ENCODE assay signal across 10 mouse cellular contexts in genomic region chr12:28636543-28636942, GRCm38 (mm10). TPM values are rescaled to one million over a fixed set of nuclear protein-coding genes. Genes with fewer than 3 reads are reported as not detected.
DNase-seq lines count a peak whose midpoint lies in the region; ATAC-seq and TF ChIP-seq lines count a peak whose summit lies in the region.
"Had no signal": no experiment of that assay in that cellular context is flagged by ENCODE, and none has a peak within 500 bp of the region (broad histone marks: within the 10 kb centered on the region; RNA-seq: fewer than 3 reads in every experiment).

No protein-coding gene starts in this region.

- 82% methylated on average over 6 of the region's 6 CpGs for WGBS in liver, adult 2 months
- 83% methylated on average over 6 of the region's 6 CpGs for WGBS in embryonic facial prominence, embryonic 12.5 days
- 90% methylated on average over 6 of the region's 6 CpGs for WGBS in intestine, postnatal 0 days
- WGBS in neural tube, embryonic 13.5 days: 86% methylated on average over 6 of the region's 6 CpGs

- DNase-seq in liver, adult 2 months (ENCODE audit: extremely low read depth, low read depth, low spot score): no peak
- DNase-seq in liver (no peak), adipocyte (ENCODE audit: low spot score) (no peak)
- DNase-seq in spleen, adult 18-20 months: no peak
- no peak for DNase-seq in adrenal gland, postnatal 36 days

- peak overlapping the region; percentile 71; the same call in 1 of the 2 replicates for H3K4me3 ChIP-seq in liver, adult 2 months (ENCODE audit: insufficient read depth, low read depth, low read length)
- H3K4me3 ChIP-seq in embryonic facial prominence, embryonic 12.5 days: peak overlapping the region; percentile 89
- peak overlapping the region; percentile 78 for H3K4me3 ChIP-seq in intestine, postnatal 0 days (ENCODE audit: low read depth, low read length)
- peak overlapping the region; percentile 95 for H3K4me3 ChIP-seq in neural tube, embryonic 13.5 days

- H3K27me3 ChIP-seq in liver, adult 2 months (ENCODE audit: control insufficient read depth, insufficient read depth, low read length): no peaks in the 10 kb centered on the region
- H3K27me3 ChIP-seq in embryonic facial prominence, embryonic 12.5 days: no peaks in the 10 kb centered on the region
- H3K27me3 ChIP-seq in intestine, postnatal 0 days (replicated peaks; ENCODE audit: control insufficient read depth, insufficient read depth, low read length): no peaks in the 10 kb centered on the region
- H3K27me3 ChIP-seq in neural tube, embryonic 13.5 days: no peaks in the 10 kb centered on the region

- no peak for ATAC-seq in embryonic facial prominence, embryonic 12.5 days (ENCODE audit: insufficient number of reproducible peaks, insufficient read depth, low FRiP score, low TSS enrichment)
- ATAC-seq in intestine, postnatal 0 days: no peak
- no peak for ATAC-seq in neural tube, embryonic 13.5 days (ENCODE audit: low read depth)

- no peak for TF ChIP-seq CTCF in liver, adult 2 months (IDR thresholded peaks at IDR 0.05; ENCODE audit: low read depth, low read length)
- TF ChIP-seq CTCF in intestine, postnatal 0 days (IDR thresholded peaks at IDR 0.05; ENCODE audit: low read depth): no peak

- peak overlapping the region; percentile 44 for H3K4me2 ChIP-seq in embryonic facial prominence, embryonic 12.5 days (replicated peaks)
- peak overlapping the region; percentile 66 for H3K4me2 ChIP-seq in intestine, postnatal 0 days (replicated peaks; ENCODE audit: low read depth)
- H3K4me2 ChIP-seq in neural tube, embryonic 13.5 days: peak overlapping the region; percentile 88

- H3K4me1 ChIP-seq in liver, adult 2 months (ENCODE audit: control insufficient read depth, insufficient read depth, low read length): peaks cover 15% of the 10 kb centered on the region
- H3K4me1 ChIP-seq in embryonic facial prominence, embryonic 12.5 days: peaks cover 9% of the 10 kb centered on the region
- H3K4me1 ChIP-seq in intestine, postnatal 0 days (replicated peaks; ENCODE audit: control insufficient read depth, insufficient read depth, low read length): no peaks in the 10 kb centered on the region
- peaks cover 30% of the 10 kb centered on the region for H3K4me1 ChIP-seq in neural tube, embryonic 13.5 days (replicated peaks)

- no peak for TF ChIP-seq POLR2A in liver, adult 2 months (IDR thresholded peaks at IDR 0.05; ENCODE audit: extremely low read depth, insufficient read depth, low read length)

- no peaks in the 10 kb centered on the region for H3K9me3 ChIP-seq in embryonic facial prominence, embryonic 12.5 days
- H3K9me3 ChIP-seq in intestine, postnatal 0 days (ENCODE audit: control insufficient read depth): no peaks in the 10 kb centered on the region
- no peaks in the 10 kb centered on the region for H3K9me3 ChIP-seq in neural tube, embryonic 13.5 days

- peaks cover 26% of the 10 kb centered on the region for H3K36me3 ChIP-seq in liver, adult 2 months (ENCODE audit: control insufficient read depth, insufficient read depth, low read length)
- H3K36me3 ChIP-seq in embryonic facial prominence, embryonic 12.5 days: peaks cover 31% of the 10 kb centered on the region
- H3K36me3 ChIP-seq in intestine, postnatal 0 days (ENCODE audit: control insufficient read depth, insufficient read depth): peaks cover 25% of the 10 kb centered on the region
- peaks cover 25% of the 10 kb centered on the region for H3K36me3 ChIP-seq in neural tube, embryonic 13.5 days

- peaks cover 9% of the 10 kb centered on the region; the same call in 1 of the 2 replicates for H3K79me2 ChIP-seq in liver, adult 2 months (ENCODE audit: control insufficient read depth, insufficient read depth, low read length)

- no peak overlapping the region for H3K9ac ChIP-seq in liver, adult 2 months (ENCODE audit: low read depth, low read length)
- no peak overlapping the region for H3K9ac ChIP-seq in embryonic facial prominence, embryonic 12.5 days
- peak overlapping the region; percentile 98; the same call in 1 of the 2 replicates for H3K9ac ChIP-seq in intestine, postnatal 0 days (ENCODE audit: low read depth, low read length)
- no peak overlapping the region for H3K9ac ChIP-seq in neural tube, embryonic 13.5 days

- no peak overlapping the region for H3K27ac ChIP-seq in liver, adult 2 months (replicated peaks; ENCODE audit: insufficient read depth, low read depth, low read length)
- H3K27ac ChIP-seq in embryonic facial prominence, embryonic 12.5 days: no peak overlapping the region
- no peak overlapping the region for H3K27ac ChIP-seq in intestine, postnatal 0 days (ENCODE audit: low read depth, low read length)
- no peak overlapping the region for H3K27ac ChIP-seq in neural tube, embryonic 13.5 days (replicated peaks)

RNA-seq across cellular contexts. Expression of gene Rps7, which starts 0.8 kb away (rescaled TPM):
- total RNA-seq in liver, adult 2 months (2014; rRNA removed): 391 and 441 TPM in 2 replicates
- polyA plus RNA-seq in liver, adult 2 months (2012; rRNA removed): 136 and 137 TPM in 2 replicates
- 708 and 761 TPM in 2 replicates for polyA plus RNA-seq in embryonic facial prominence, embryonic 12.5 days (2016; fragmentation: Nextera tagmentation; extraction: Ambion mirVana)
- 486 and 504 TPM in 2 replicates for polyA plus RNA-seq in intestine, postnatal 0 days (2015; fragmentation: Nextera tagmentation; extraction: Ambion mirVana)
- polyA plus RNA-seq in neural tube, embryonic 13.5 days (2015; fragmentation: Nextera tagmentation; extraction: Ambion mirVana): 517 and 523 TPM in 2 replicates
- total RNA-seq in adrenal gland, postnatal 36 days (2021): 100 to 1,000 TPM; 436 to 474 TPM

RNA-seq across cellular contexts. Expression of gene Rnaseh1, which starts 12.9 kb away (rescaled TPM):
- total RNA-seq in liver, adult 2 months (2014; rRNA removed): 4.4 and 4.7 TPM in 2 replicates
- polyA plus RNA-seq in liver, adult 2 months (2012; rRNA removed): 4.3 and 5.3 TPM in 2 replicates
- polyA plus RNA-seq in embryonic facial prominence, embryonic 12.5 days (2016; fragmentation: Nextera tagmentation; extraction: Ambion mirVana): 30.3 and 30.7 TPM in 2 replicates
- polyA plus RNA-seq in intestine, postnatal 0 days (2015; fragmentation: Nextera tagmentation; extraction: Ambion mirVana): 12.4 and 13.8 TPM in 2 replicates
- polyA plus RNA-seq in neural tube, embryonic 13.5 days (2015; fragmentation: Nextera tagmentation; extraction: Ambion mirVana): 23.9 and 25.8 TPM in 2 replicates
- total RNA-seq in adrenal gland, postnatal 36 days (2021): 10 to 100 TPM; 13.8 to 16.7 TPM

RNA-seq across cellular contexts. Expression of gene Colec11, which starts 13.4 kb away (rescaled TPM):
- total RNA-seq in liver, adult 2 months (2014; rRNA removed): 57.1 and 67.2 TPM in 2 replicates
- 33.8 and 37.9 TPM in 2 replicates for polyA plus RNA-seq in liver, adult 2 months (2012; rRNA removed)
- polyA plus RNA-seq in embryonic facial prominence, embryonic 12.5 days (2016; fragmentation: Nextera tagmentation; extraction: Ambion mirVana): 0.37 TPM in 1 of 2 replicates, not detected in the other
- 0.58 and 0.85 TPM in 2 replicates for polyA plus RNA-seq in intestine, postnatal 0 days (2015; fragmentation: Nextera tagmentation; extraction: Ambion mirVana)
- 0.93 and 1.4 TPM in 2 replicates for polyA plus RNA-seq in neural tube, embryonic 13.5 days (2015; fragmentation: Nextera tagmentation; extraction: Ambion mirVana)
- 1 to 10 TPM; 4.2 to 4.4 TPM for total RNA-seq in adrenal gland, postnatal 36 days (2021)

RNA-seq across cellular contexts. Expression of gene Adi1, which starts 38.5 kb away (rescaled TPM):
- 101 and 119 TPM in 2 replicates for total RNA-seq in liver, adult 2 months (2014; rRNA removed)
- polyA plus RNA-seq in liver, adult 2 months (2012; rRNA removed): 56.4 and 61.8 TPM in 2 replicates
- 62.6 and 66.1 TPM in 2 replicates for polyA plus RNA-seq in embryonic facial prominence, embryonic 12.5 days (2016; fragmentation: Nextera tagmentation; extraction: Ambion mirVana)
- polyA plus RNA-seq in intestine, postnatal 0 days (2015; fragmentation: Nextera tagmentation; extraction: Ambion mirVana): 85.9 TPM in 2 replicates
- 29.6 and 30.5 TPM in 2 replicates for polyA plus RNA-seq in neural tube, embryonic 13.5 days (2015; fragmentation: Nextera tagmentation; extraction: Ambion mirVana)
- 10 to 100 TPM; 66.5 to 84.0 TPM for total RNA-seq in adrenal gland, postnatal 36 days (2021)

RNA-seq across cellular contexts. Expression of gene Allc, which starts 54.2 kb away (rescaled TPM):
- total RNA-seq in liver, adult 2 months (2014; rRNA removed): not detected in 2 replicates
- not detected in 2 replicates for polyA plus RNA-seq in liver, adult 2 months (2012; rRNA removed)
- not detected in 2 replicates for polyA plus RNA-seq in embryonic facial prominence, embryonic 12.5 days (2016; fragmentation: Nextera tagmentation; extraction: Ambion mirVana)
- polyA plus RNA-seq in intestine, postnatal 0 days (2015; fragmentation: Nextera tagmentation; extraction: Ambion mirVana): not detected in 2 replicates
- 0.18 and 0.19 TPM in 2 replicates for polyA plus RNA-seq in neural tube, embryonic 13.5 days (2015; fragmentation: Nextera tagmentation; extraction: Ambion mirVana)
- total RNA-seq in adrenal gland, postnatal 36 days (2021): not detected
- total RNA-seq: adrenal gland, postnatal 10 days; gastrocnemius, postnatal 4 days had no signal

Comparison
In these comparisons a context has a peak if more than half of its experiments do, and no peak if none do; other contexts are left out.
1. RNA of gene Colec11, which starts 13.4 kb away (polyA plus RNA-seq): 33.8 to 37.9 TPM in liver, adult 2 months; 0.93 to 1.4 TPM in neural tube, embryonic 13.5 days, 0.58 to 0.85 TPM in intestine, postnatal 0 days and 0.37 TPM in embryonic facial prominence, embryonic 12.5 days; every median in the first group is over 10 times any median in the second.
2. Peak in every context shown above with its lines, with median percentiles within 50 percentile points of each other: H3K4me3 ChIP-seq and H3K4me2 ChIP-seq.